Mouse (Mus musculus) embryonic fibroblast, embryonic 13.5 days (primary cell): Measurements from ENCODE around the gene Pdcd7.

Experiments used
- CTCF ChIP-seq: IDR thresholded peaks from 2 replicates; pipeline ENCODE4 v1.5.1; 2011; ENCODE audit warnings: mild to moderate bottlenecking, control low read depth, low read length, moderate library complexity, borderline replicate concordance; ENCODE audit not compliant: insufficient read depth
- POLR2A ChIP-seq: IDR thresholded peaks from 2 replicates; pipeline ENCODE4 v1.6.1; 2011; ENCODE audit warnings: low read depth, mild to moderate bottlenecking, control low read depth, low read length, moderate library complexity

DNA sequence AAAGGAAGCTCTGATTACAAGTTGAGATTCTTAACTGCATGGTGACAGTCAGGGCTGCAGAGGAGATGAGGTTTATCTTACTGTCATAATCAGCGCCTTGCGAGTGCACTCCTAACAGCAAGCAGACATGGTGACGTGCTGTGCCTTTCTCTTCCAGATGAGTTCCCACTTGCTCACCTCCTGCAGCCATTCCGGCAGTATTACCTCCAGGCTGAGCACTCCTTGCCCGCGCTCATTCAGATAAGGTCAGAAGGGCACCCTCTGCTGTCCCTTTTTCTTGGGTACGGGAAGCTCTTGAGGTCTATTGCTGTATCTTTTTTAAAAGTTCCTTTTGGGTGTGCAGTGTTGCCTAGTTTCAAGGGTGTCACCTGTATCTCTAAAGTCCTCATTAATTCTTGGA is 10.7 kb downstream of the Pdcd7 start:
- TF ChIP-seq POLR2A (no peak), CTCF (no peak)
